Mouse (Mus musculus): ENCODE measurements around the gene Mcts2.
"Not testable (repeated sequence)": the region's sequence is repeated elsewhere in the genome, so short reads cannot be mapped to it uniquely, and the experiment has no call there.

Gene Mcts2

GRCm38 (mm10) chr2:152686806-152687267 lies at the start of gene Mcts2:
Gene Mcts2, plus strand, starts transcription at chr2:152687035.
- no peak for DNase-seq (ENCODE audit: extremely low spot score, low read depth, low spot score)

GRCm38 (mm10) chr2:152637381-152637780 lies 49.5 kb upstream of the Mcts2 start:
- DNase-seq (ENCODE audit: extremely low spot score, low read depth, low spot score): no peak

- no peak for DNase-seq (ENCODE audit: extremely low spot score, low read depth, low spot score)
These were observed 48.0 kb upstream of the Mcts2 start for GRCm38 (mm10) chr2:152638865-152639264.

GRCm38 (mm10) chr2:152639406-152640113 lies 47.3 kb upstream of the Mcts2 start:
- DNase-seq (ENCODE audit: extremely low spot score, low read depth, low spot score): no peak

- no peak for DNase-seq (ENCODE audit: extremely low spot score, low read depth, low spot score)
These were observed 33.8 kb upstream of the Mcts2 start for GRCm38 (mm10) chr2:152652901-152653620.

- no peak for DNase-seq (ENCODE audit: extremely low spot score, low read depth, low spot score)
These were observed 32.7 kb upstream of the Mcts2 start for GRCm38 (mm10) chr2:152653874-152654715.

- DNase-seq (ENCODE audit: extremely low spot score, low read depth, low spot score): no peak
These were observed 29.4 kb upstream of the Mcts2 start for GRCm38 (mm10) chr2:152657398-152657797.

GRCm38 (mm10) chr2:152661163-152661562 lies 25.7 kb upstream of the Mcts2 start:
- no peak for DNase-seq (ENCODE audit: extremely low spot score, low read depth, low spot score)

GRCm38 (mm10) chr2:152666191-152666590 lies 20.6 kb upstream of the Mcts2 start:
- DNase-seq (ENCODE audit: extremely low spot score, low read depth, low spot score): not testable (repeated sequence)

- DNase-seq (ENCODE audit: extremely low spot score, low read depth, low spot score): peak; percentile 91
These were observed 17.6 kb upstream of the Mcts2 start, which contains the start of gene H13 for GRCm38 (mm10) chr2:152669256-152669638. Gene H13, plus strand, starts transcription at chr2:152669461.

GRCm38 (mm10) chr2:152669639-152670484 lies 17.0 kb upstream of the Mcts2 start:
- no peak for DNase-seq (ENCODE audit: extremely low spot score, low read depth, low spot score)

GRCm38 (mm10) chr2:152670983-152671641 lies 15.7 kb upstream of the Mcts2 start:
- no peak for DNase-seq (ENCODE audit: extremely low spot score, low read depth, low spot score)

- DNase-seq (ENCODE audit: extremely low spot score, low read depth, low spot score): no peak
These were observed 15.2 kb upstream of the Mcts2 start for GRCm38 (mm10) chr2:152671642-152671999.

GRCm38 (mm10) chr2:152672166-152672565 lies 14.7 kb upstream of the Mcts2 start:
- no peak for DNase-seq (ENCODE audit: extremely low spot score, low read depth, low spot score)

GRCm38 (mm10) chr2:152674148-152674547 lies 12.7 kb upstream of the Mcts2 start:
- no peak for DNase-seq (ENCODE audit: extremely low spot score, low read depth, low spot score)

- no peak for DNase-seq (ENCODE audit: extremely low spot score, low read depth, low spot score)
These were observed 11.5 kb upstream of the Mcts2 start for GRCm38 (mm10) chr2:152675252-152675791.

GRCm38 (mm10) chr2:152678302-152678701 lies 8.5 kb upstream of the Mcts2 start:
- DNase-seq (ENCODE audit: extremely low spot score, low read depth, low spot score): no peak

- no peak for DNase-seq (ENCODE audit: extremely low spot score, low read depth, low spot score)
These were observed 7.9 kb upstream of the Mcts2 start for GRCm38 (mm10) chr2:152678925-152679324.

- DNase-seq (ENCODE audit: extremely low spot score, low read depth, low spot score): no peak
These were observed 7.0 kb upstream of the Mcts2 start for GRCm38 (mm10) chr2:152679701-152680355.
